In genomic region chr17:13007730-13008425, GRCm38 (mm10) we compare ENCODE assay signal across 8 mouse cellular contexts. TPM values are rescaled to one million over a fixed set of nuclear protein-coding genes. Genes with fewer than 3 reads are reported as not detected.
A peak's percentile ranks its signal among the peaks of the same experiment; 100 is the strongest.
DNase-seq lines count a peak whose midpoint lies in the region; ATAC-seq and TF ChIP-seq lines count a peak whose summit lies in the region.

No protein-coding gene starts in this region.

- peaks cover 14% of the 10 kb centered on the region for H3K4me1 ChIP-seq in hindbrain, embryonic 10.5 days (replicated peaks)
- H3K4me1 ChIP-seq in lung, postnatal 0 days (ENCODE audit: insufficient read depth, low read depth, low read length) = peaks cover 9% of the 10 kb centered on the region; the same call in 1 of the 2 replicates

- TF ChIP-seq CTCF in lung, postnatal 0 days (IDR thresholded peaks at IDR 0.05) = peak; percentile 56

- peak overlapping the region; percentile 92 for H3K4me3 ChIP-seq in hindbrain, embryonic 10.5 days
- H3K4me3 ChIP-seq in lung, postnatal 0 days (ENCODE audit: low read depth, low read length) = peak overlapping the region; percentile 89

- no peaks in the 10 kb centered on the region for H3K27me3 ChIP-seq in hindbrain, embryonic 10.5 days (ENCODE audit: insufficient read depth, poor library complexity, severe bottlenecking)
- no peaks in the 10 kb centered on the region for H3K27me3 ChIP-seq in lung, postnatal 0 days (replicated peaks; ENCODE audit: insufficient read depth, low read length)

- no peaks in the 10 kb centered on the region for H3K9me3 ChIP-seq in hindbrain, embryonic 10.5 days
- H3K9me3 ChIP-seq in lung, postnatal 0 days (ENCODE audit: low read length) = no peaks in the 10 kb centered on the region

- peak overlapping the region; percentile 88 for H3K27ac ChIP-seq in hindbrain, embryonic 10.5 days
- H3K27ac ChIP-seq in lung, postnatal 0 days (ENCODE audit: low read length) = peak overlapping the region; percentile 95

- peak overlapping the region; percentile 85 for H3K4me2 ChIP-seq in lung, postnatal 0 days (replicated peaks; ENCODE audit: low read depth, low read length)

- ATAC-seq in lung, postnatal 0 days = peak; percentile 98

- H3K9ac ChIP-seq in lung, postnatal 0 days (replicated peaks; ENCODE audit: low read depth) = peak overlapping the region; percentile 74

- peaks cover 24% of the 10 kb centered on the region for H3K36me3 ChIP-seq in hindbrain, embryonic 10.5 days
- peaks cover under 1% of the 10 kb centered on the region; the same call in 1 of the 2 replicates for H3K36me3 ChIP-seq in lung, postnatal 0 days (ENCODE audit: insufficient read depth, low read length)

- DNase-seq in MEL-GATA-1-ER (ENCODE audit: extremely low read depth, low read depth) = peak; percentile 85
- DNase-seq in cerebellum, adult 8-10 months = peak; percentile 99
- DNase-seq in forelimb bud, embryonic 11.5 days (ENCODE audit: low read depth, low spot score) = peak; percentile 95
- DNase-seq in hindbrain, embryonic 10.5 days (ENCODE audit: low spot score) = peak; percentile 99
- DNase-seq in layer of hippocampus, adult 9-11 months = peak; percentile 97
- peak; percentile 98 for DNase-seq in lung, postnatal 0 days (ENCODE audit: low spot score)
- peak; percentile 98 for DNase-seq in ovary, postnatal 14 days (ENCODE audit: low spot score)
- DNase-seq in thymus, postnatal 14 days = peak; percentile 98

- TF ChIP-seq EP300 in lung, postnatal 0 days (IDR thresholded peaks at IDR 0.05) = no peak

- under 1% methylated on average over 76 of the region's 76 CpGs for WGBS in hindbrain, embryonic 10.5 days
- whole genome bisulfite sequencing in lung, postnatal 0 days = 2% methylated on average over 66 of the region's 76 CpGs

RNA-seq across cellular contexts. Expression of gene Sod2, which starts 1.2 kb away (rescaled TPM):
- 104 and 108 TPM in 2 replicates for polyA plus RNA-seq in hindbrain, embryonic 10.5 days (2016; fragmentation: Nextera tagmentation; extraction: Ambion mirVana)
- polyA plus RNA-seq in lung, postnatal 0 days (2015; fragmentation: Nextera tagmentation; extraction: Ambion mirVana) = 195 and 289 TPM in 2 replicates

RNA-seq across cellular contexts. Expression of gene Wtap, which starts 13.9 kb away (rescaled TPM):
- polyA plus RNA-seq in hindbrain, embryonic 10.5 days (2016; fragmentation: Nextera tagmentation; extraction: Ambion mirVana) = 116 and 124 TPM in 2 replicates
- polyA plus RNA-seq in lung, postnatal 0 days (2015; fragmentation: Nextera tagmentation; extraction: Ambion mirVana) = 127 and 131 TPM in 2 replicates

RNA-seq across cellular contexts. Expression of gene Gpr31b, which starts 44.2 kb away (rescaled TPM):
- polyA plus RNA-seq in hindbrain, embryonic 10.5 days (2016; fragmentation: Nextera tagmentation; extraction: Ambion mirVana) = not detected in 2 replicates
- not detected in 2 replicates for polyA plus RNA-seq in lung, postnatal 0 days (2015; fragmentation: Nextera tagmentation; extraction: Ambion mirVana)

RNA-seq across cellular contexts. Expression of gene Acat2, which starts 47.3 kb away (rescaled TPM):
- 384 and 451 TPM in 2 replicates for polyA plus RNA-seq in hindbrain, embryonic 10.5 days (2016; fragmentation: Nextera tagmentation; extraction: Ambion mirVana)
- polyA plus RNA-seq in lung, postnatal 0 days (2015; fragmentation: Nextera tagmentation; extraction: Ambion mirVana) = 42.8 and 46.0 TPM in 2 replicates

RNA-seq across cellular contexts. Expression of gene Tcp10b, which starts 53.0 kb away (rescaled TPM):
- 0.08 and 0.10 TPM in 2 replicates for polyA plus RNA-seq in hindbrain, embryonic 10.5 days (2016; fragmentation: Nextera tagmentation; extraction: Ambion mirVana)
- 0.18 and 0.23 TPM in 2 replicates for polyA plus RNA-seq in lung, postnatal 0 days (2015; fragmentation: Nextera tagmentation; extraction: Ambion mirVana)

Comparison
In these comparisons a context has a peak if more than half of its experiments do, and no peak if none do; other contexts are left out.
1. Peak in every context shown above with its lines: DNase-seq, ATAC-seq, H3K4me3 ChIP-seq and H3K27ac ChIP-seq.